Mouse (Mus musculus): ENCODE results near the gene 3425401B19Rik.

The 3425401B19Rik gene

DNA sequence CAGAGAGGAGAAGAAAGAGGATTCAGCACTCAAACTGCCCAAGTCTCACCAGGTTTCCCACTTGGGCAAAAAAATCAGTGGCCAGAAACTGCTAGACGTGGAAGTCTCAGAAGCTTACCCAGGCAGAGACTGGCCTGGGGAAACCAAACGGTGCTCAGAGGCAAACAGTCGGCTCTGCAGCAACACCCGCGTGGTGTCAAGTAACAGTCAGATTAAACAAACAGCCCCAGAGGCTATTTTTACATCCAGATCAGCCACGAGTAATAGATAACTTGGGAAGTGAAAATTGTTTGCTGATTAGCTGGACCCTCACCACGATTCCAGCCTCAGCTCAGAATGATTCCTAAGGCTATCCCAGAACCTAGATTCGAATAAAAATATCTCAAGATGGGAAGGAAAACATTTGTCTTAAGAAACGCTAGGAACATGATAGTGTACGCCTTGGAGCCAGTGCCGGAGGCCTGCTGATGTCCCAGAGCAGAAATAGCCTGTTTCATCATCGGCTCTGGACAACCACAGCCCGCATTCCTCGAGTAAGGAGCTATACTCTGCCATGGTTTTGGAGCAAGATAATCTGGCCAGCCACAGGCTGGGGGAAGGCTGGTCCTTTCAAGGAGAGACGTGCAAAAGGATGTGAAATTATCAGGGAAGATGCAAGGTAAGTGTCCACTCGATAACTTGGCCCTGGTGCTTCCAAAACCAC, at the start of gene 3425401B19Rik:
3425401B19Rik (minus strand) TSS at position 170 of the 703 bp plus-strand sequence.
- no peak for DNase-seq (ENCODE audit: low read depth, low spot score)

DNA sequence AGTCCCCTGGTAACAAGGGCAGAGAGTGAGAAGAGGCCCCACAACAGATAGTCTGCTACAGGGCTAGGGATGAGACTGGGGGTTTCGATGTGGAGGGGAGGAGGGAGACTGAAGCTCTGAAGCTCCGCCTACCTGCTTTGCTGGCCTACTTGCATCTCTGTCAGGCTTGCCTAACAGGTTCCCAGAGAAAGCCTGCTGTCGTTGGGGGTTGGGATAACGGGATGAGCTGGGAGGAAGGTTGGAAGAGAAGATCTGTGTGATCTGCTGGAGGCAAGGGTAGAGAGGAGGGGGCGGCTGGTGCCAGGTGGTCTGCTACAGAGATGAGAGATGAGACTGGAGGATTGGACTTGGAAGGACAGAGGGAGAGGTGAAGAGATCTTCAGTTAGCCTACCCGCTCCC, 47.9 kb upstream of the 3425401B19Rik start:
- no peak for DNase-seq (ENCODE audit: low read depth, low spot score)

GRCm38 (mm10) chr14:32726864-32727263, 41.8 kb upstream of the 3425401B19Rik start:
- DNase-seq (ENCODE audit: low read depth, low spot score), result no peak

DNA sequence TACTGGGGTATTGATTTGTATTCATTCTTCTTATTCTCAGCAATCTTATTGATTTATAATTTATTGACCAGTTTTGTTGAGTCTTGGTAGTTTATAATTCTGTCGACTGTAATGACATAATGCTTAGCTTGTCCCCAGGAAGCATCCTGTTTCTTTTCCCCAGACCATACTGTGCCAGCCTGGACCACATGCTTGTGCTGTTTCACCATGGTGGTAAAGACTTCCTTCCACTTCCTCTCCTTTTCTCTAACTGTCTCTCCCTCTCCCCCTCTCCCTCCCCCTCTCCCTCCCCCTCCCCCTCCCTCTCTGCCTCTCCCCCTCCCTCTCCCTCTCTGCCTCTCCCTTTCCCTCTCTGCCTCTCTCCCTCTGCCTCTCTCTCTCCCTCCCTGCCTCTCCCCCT, 36.4 kb upstream of the 3425401B19Rik start:
- DNase-seq (ENCODE audit: low read depth, low spot score), result no peak

DNA sequence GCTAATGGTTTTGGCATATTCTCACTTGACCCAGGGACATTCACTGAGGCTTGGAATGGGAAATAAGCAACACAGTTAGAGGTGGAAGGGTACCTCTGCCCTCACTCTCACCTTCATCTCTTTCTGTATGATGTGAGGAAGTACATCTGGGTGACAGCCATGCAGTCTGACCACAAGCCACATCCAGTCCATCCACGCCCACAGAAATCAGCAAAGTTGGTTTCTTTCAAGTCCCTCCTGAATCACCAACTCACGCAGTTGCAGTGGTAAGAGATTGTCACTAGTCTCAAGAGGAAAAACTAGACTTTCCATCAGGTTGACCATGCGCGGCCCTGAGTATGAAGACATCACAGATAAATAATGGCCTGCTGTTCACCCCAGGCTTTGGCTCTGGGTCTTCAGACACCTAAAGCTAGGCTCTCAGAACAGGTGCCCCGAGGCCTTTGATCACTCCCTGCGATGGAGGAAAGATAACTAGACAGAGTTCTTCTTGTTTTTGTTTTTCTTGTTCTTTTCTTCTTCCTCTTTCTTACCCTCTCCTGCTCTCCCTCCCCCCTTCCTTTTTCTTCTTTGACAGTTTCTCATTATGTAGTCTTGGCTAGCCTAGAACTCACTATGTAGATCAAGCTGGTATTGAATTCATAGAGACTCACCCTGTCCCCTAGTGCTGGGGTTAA, 31.8 kb upstream of the 3425401B19Rik start:
- DNase-seq (ENCODE audit: low read depth, low spot score), result no peak

DNA sequence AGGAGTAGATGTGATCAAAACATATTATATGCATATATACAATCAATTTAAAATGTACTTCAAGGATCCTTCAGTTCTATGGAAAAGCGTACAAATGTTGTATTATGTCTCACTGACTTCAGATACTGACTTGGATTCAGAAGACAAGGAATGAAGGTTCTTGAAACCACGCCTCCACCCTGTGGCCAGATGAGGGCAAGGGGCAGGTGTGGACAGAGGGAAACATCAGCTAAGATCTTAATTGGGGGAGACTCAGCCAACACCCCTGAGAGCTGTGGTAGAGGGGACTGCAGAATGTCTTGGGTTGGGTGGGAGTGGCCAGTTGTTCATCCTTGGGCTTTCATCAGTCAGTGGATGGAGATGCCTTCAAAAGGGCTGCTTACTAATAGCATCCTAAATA, 30.4 kb upstream of the 3425401B19Rik start:
- DNase-seq (ENCODE audit: low read depth, low spot score), result no peak

GRCm38 (mm10) chr14:32715076-32715475, 30.0 kb upstream of the 3425401B19Rik start:
- DNase-seq (ENCODE audit: low read depth, low spot score), result no peak

GRCm38 (mm10) chr14:32709861-32710260, 24.8 kb upstream of the 3425401B19Rik start:
- DNase-seq (ENCODE audit: low read depth, low spot score), result no peak

- no peak for DNase-seq (ENCODE audit: low read depth, low spot score)
Measured at GRCm38 (mm10) chr14:32708756-32709155, 23.7 kb upstream of the 3425401B19Rik start.

DNA sequence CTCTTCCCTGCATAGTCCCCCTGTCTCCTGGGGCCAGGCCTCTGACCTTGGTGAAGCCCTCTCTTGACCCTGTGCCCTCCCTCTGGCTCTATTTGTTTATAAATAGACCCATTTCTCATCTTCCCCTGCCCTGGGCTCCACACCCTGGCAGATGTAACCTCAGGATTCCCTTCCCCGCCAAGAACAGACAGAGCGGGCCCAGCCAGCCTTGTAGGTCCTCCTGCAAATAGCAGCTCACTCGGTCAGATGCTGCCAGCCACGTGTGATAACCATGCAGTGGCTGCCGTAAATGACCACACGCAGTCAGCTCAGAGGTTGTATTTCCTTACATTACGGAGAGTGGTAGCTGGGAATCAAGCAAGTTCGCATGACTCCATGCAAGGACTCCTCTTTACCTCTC, 22.8 kb upstream of the 3425401B19Rik start:
- DNase-seq (ENCODE audit: low read depth, low spot score), result no peak

- DNase-seq (ENCODE audit: low read depth, low spot score), result no peak
Measured at GRCm38 (mm10) chr14:32700972-32701371, 15.9 kb upstream of the 3425401B19Rik start.

- DNase-seq (ENCODE audit: low read depth, low spot score), result no peak
Measured at GRCm38 (mm10) chr14:32698556-32698955, 13.5 kb upstream of the 3425401B19Rik start.

GRCm38 (mm10) chr14:32697774-32698173, 12.7 kb upstream of the 3425401B19Rik start:
- DNase-seq (ENCODE audit: low read depth, low spot score), result no peak

GRCm38 (mm10) chr14:32696344-32696743, 11.3 kb upstream of the 3425401B19Rik start:
- DNase-seq (ENCODE audit: low read depth, low spot score), result no peak

DNA sequence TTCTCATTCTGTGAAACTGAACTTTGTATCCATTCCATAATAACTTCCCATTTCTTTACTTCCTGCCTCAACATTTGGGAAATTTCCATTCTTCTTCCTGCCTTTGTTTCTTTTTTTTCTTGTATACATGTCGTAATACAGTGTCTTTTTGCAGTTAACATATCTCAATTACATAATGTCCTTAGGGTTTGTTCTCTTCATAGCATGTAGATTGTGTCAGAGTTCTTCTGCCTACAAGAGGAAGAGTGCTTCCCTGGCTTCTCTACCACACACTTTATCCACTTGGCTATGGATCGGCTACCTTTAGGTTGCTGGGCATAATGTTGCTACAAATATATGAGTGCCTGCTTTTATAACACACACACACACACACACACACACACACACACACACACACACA, 10.8 kb upstream of the 3425401B19Rik start:
- no peak for DNase-seq (ENCODE audit: low read depth, low spot score)

- DNase-seq (ENCODE audit: low read depth, low spot score), result no peak
Measured at GRCm38 (mm10) chr14:32684735-32685105, 373 bp downstream of the 3425401B19Rik start.

- peak; percentile 10 for DNase-seq (ENCODE audit: low read depth, low spot score)
Measured at GRCm38 (mm10) chr14:32683982-32684734, 935 bp downstream of the 3425401B19Rik start.

GRCm38 (mm10) chr14:32683251-32683838, 1.7 kb downstream of the 3425401B19Rik start:
- no peak for DNase-seq (ENCODE audit: low read depth, low spot score)

- DNase-seq (ENCODE audit: low read depth, low spot score), result no peak
Measured at GRCm38 (mm10) chr14:32682536-32682935, 2.6 kb downstream of the 3425401B19Rik start.

DNA sequence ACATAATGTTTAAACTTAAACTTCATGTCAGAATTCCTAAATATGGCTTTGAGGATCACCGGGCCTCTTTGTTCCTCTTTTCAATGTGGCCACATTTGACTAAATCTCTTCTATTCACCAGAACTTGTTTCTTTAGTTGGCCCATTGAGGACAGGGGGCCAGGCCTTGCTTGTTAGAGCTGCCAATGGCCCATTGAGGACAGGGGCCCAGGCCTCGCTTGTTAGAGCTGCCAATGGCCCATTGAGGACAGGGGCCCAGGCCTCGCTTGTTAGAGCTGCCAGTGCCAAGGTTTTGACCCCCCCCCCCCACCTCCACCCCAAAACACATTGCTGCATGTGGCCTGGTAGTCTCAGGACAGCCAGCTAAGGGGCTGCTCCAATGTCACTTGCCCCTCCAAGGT, 3.5 kb downstream of the 3425401B19Rik start:
- no peak for DNase-seq (ENCODE audit: low read depth, low spot score)

DNA sequence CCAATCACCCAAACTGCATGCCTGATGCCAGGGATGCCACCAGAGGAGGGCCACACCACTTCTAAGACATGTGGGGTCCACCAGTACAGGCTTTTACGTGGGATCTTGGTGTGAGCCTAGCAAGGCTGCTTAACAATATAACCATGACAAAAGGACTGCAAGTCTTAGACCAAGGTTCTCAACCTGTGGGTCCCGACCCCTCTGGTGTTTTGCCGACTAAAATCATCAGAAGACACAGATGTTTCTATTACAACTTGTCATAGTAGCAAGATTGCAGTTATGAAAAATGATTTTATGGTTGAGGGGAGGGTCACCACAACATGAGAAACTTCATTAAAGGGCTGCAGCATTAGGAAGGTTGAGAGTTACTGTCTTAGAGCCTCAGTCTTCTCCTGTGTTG, 6.5 kb downstream of the 3425401B19Rik start:
- no peak for DNase-seq (ENCODE audit: low read depth, low spot score)

GRCm38 (mm10) chr14:32673178-32673577, 11.9 kb downstream of the 3425401B19Rik start:
- DNase-seq (ENCODE audit: low read depth, low spot score), result no peak

Measured in brain, embryonic 18.5 days (tissue).